Mouse (Mus musculus) liver, adult 2 months (tissue): ENCODE results near the gene Epb41l5. TPM values are rescaled to one million over a fixed set of nuclear protein-coding genes. Genes with fewer than 3 reads are reported as not detected.

Experiments used
- DNase-seq: peaks from one replicate; pipeline ENCODE4 v3.0.0-alpha.2; 2011; ENCODE audit warnings: low read depth, low spot score; ENCODE audit errors: extremely low read depth
- H3K27ac ChIP-seq: fragments of 200-500 bp; replicated peaks from 2 replicates; pipeline ENCODE4 v1.5.1; 2012; ENCODE audit warnings: low read depth, mild to moderate bottlenecking, control low read depth, inconsistent platforms, low read length; ENCODE audit not compliant: insufficient read depth
- H3K27me3 ChIP-seq: fragments of 200-500 bp; 2 replicates; pipeline ENCODE4 v1.6.1; 2012; ENCODE audit warnings: mild to moderate bottlenecking, moderate library complexity, low read length, inconsistent platforms; ENCODE audit not compliant: control insufficient read depth, insufficient read depth
- H3K36me3 ChIP-seq: fragments of 200-500 bp; 2 replicates; pipeline ENCODE4 v1.6.1; 2012; ENCODE audit warnings: low read length, inconsistent platforms; ENCODE audit not compliant: control insufficient read depth, insufficient read depth
- H3K4me1 ChIP-seq: fragments of 200-500 bp; 2 replicates; pipeline ENCODE4 v1.6.1; 2011; ENCODE audit warnings: low read length; ENCODE audit not compliant: control insufficient read depth, insufficient read depth
- H3K4me3 ChIP-seq: fragments of 200-500 bp; 2 replicates; pipeline ENCODE4 v1.5.1; 2011; ENCODE audit warnings: low read depth, mild to moderate bottlenecking, control low read depth, low read length, moderate library complexity; ENCODE audit not compliant: insufficient read depth
- H3K79me2 ChIP-seq: fragments of 200-500 bp; 2 replicates; pipeline ENCODE4 v1.6.1; 2012; ENCODE audit warnings: inconsistent platforms, mild to moderate bottlenecking, low read length, moderate library complexity; ENCODE audit not compliant: control insufficient read depth, insufficient read depth
- H3K9ac ChIP-seq: fragments of 200-500 bp; 2 replicates; pipeline ENCODE4 v1.6.1; 2012; ENCODE audit warnings: low read depth, mild to moderate bottlenecking, control low read depth, inconsistent platforms, low read length
- CTCF ChIP-seq: fragments of 200-500 bp; IDR thresholded peaks from 2 replicates; pipeline ENCODE4 v1.5.1; 2011; ENCODE audit warnings: low read depth, low read length, control low read depth
- POLR2A ChIP-seq: fragments of 200-500 bp; IDR thresholded peaks from 2 replicates; pipeline ENCODE4 v1.6.1; 2011; ENCODE audit warnings: low read length, control low read depth; ENCODE audit not compliant: insufficient read depth; ENCODE audit errors: extremely low read depth
- WGBS: fragments of 180-500 bp; shearing (Covaris S2); methylation state at CpG from one replicate; pipeline ENCODE4 v1.1.7; 2018; 5-methylcytosine and 5-hydroxymethylcytosine counted together
- polyA plus RNA-seq: library from polyadenylated mRNA; depleted of rRNA; stranded (reverse); fragments of >200 nt; gene quantifications from 2 replicates; pipeline ENCODE4 v1.2.3, GENCODE M21; 2012
- total RNA-seq: library from RNA; depleted of rRNA; stranded (reverse); fragments of >200 nt; gene quantifications from 2 replicates; pipeline ENCODE4 v1.2.3, GENCODE M21; 2014

The Epb41l5 gene
- total and polyA plus RNA-seq, 2 experiments: 18.8 to 38.0 TPM

DNA sequence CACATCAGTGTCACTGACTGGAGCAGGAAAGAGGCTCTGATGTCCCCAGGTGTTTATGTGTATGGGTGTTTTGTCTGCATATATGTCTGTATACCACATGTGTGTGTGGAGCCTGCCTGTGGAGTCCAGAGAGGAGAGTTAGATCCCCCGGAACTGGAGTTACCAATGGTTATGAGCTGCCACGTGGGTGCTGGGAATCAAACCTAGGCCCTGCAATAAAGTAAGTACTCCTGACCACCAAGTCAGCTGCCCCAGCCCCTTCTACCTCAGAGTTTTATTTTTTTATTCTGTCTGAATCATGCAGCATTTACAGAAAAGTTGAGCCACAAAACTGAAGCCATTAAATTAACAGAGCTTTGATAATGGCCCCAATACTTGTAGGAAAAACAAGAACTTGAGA lies 98.7 kb downstream of the Epb41l5 start:
- 94% methylated on average over 2 of the region's 2 CpGs for WGBS
- H3K27ac ChIP-seq: no peak overlapping the region
- H3K79me2 ChIP-seq: no peaks in the 10 kb centered on the region
- no peak overlapping the region for H3K9ac ChIP-seq
- no peak for DNase-seq
- H3K4me1 ChIP-seq: peaks cover 5% of the 10 kb centered on the region; the same call in 1 of the 2 replicates
- TF ChIP-seq POLR2A: no peak
- TF ChIP-seq CTCF: no peak
- H3K27me3 ChIP-seq: no peaks in the 10 kb centered on the region
- H3K4me3 ChIP-seq: no peak overlapping the region
- no peaks in the 10 kb centered on the region for H3K36me3 ChIP-seq

DNA sequence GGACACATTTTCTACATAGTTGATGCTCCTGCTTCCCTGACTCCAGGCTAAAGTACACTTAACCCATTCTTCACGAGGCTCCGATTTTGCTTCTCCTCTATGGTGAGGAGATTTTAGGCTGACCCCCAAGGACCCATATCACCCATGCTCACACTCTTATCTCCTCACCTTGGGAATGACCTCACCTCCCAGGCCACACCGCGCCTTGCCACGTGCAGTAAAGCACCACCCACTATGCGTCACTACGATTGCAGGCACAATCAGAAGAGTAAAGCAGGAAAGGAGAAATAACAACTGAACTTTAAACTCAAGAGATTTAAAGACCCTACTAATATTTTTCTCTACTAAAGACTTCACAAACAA lies 99.5 kb downstream of the Epb41l5 start:
- peaks cover 5% of the 10 kb centered on the region; the same call in 1 of the 2 replicates for H3K4me1 ChIP-seq
- no peak for DNase-seq
- H3K36me3 ChIP-seq: no peaks in the 10 kb centered on the region
- no peak overlapping the region for H3K4me3 ChIP-seq
- TF ChIP-seq CTCF (no peak), POLR2A (no peak)
- no peaks in the 10 kb centered on the region for H3K27me3 ChIP-seq
- no peak overlapping the region for H3K27ac ChIP-seq
- no peak overlapping the region for H3K9ac ChIP-seq
- no peaks in the 10 kb centered on the region for H3K79me2 ChIP-seq
- WGBS: 82% methylated on average over 7 of the region's 7 CpGs

DNA sequence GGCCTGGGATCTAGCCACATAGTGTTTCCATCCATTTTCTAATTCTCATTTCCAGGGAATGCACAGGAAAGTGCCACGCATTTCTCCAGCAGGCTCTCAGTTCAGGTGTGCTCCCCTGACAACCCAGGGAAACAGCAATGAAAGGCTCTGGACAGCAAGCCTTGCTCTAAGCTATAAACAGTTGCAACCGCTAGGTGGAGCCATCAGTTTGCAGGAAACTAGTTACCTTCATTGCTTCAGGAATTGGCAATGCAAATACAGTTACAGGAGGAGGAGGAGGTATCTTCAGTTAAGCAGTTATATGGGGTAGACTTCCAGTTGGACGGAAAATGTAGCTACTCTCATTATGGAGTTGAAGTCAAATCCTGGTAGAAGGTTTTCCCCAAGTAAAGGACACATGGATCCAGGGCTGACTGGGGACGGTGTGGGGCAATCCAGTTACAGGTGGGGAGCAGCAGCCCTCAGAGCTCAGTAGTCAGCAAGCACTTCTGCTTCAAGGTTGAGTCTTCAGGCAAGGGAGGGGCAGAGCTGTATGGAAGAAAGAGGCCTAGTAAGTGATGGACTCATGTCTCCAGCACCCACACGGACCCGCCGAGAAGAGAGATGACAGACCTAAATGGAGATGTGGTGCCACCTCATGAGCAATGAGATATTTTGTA lies 100.0 kb downstream of the Epb41l5 start:
- DNase-seq: peak; percentile 77
- no peak overlapping the region for H3K9ac ChIP-seq
- H3K36me3 ChIP-seq: no peaks in the 10 kb centered on the region
- H3K27me3 ChIP-seq: no peaks in the 10 kb centered on the region
- no peak overlapping the region for H3K27ac ChIP-seq
- WGBS: 62% methylated on average over 7 of the region's 7 CpGs
- H3K4me1 ChIP-seq: peaks cover 5% of the 10 kb centered on the region; the same call in 1 of the 2 replicates
- H3K79me2 ChIP-seq: no peaks in the 10 kb centered on the region
- H3K4me3 ChIP-seq: no peak overlapping the region
- TF ChIP-seq POLR2A (no peak), CTCF (peak; percentile 35)

DNA sequence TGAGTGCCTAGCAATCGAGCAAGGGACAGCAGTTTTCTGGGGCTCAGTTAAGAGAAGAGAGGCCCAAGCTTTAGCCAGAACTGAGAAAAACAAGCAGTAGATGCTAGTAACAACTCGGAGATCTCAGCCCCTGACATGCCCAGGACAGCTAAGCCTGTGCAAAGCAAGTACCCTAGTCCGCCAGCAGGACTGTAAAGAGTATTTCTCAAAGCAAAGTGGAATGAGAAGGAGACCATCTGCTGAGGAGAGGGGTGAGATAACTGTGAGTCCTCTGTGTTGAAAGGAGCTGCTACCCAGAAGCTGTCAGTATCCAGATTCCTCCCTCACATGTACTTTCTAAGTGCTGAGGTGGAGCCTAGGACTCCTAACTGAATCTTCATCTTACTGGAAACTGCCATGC lies 102.3 kb downstream of the Epb41l5 start:
- Histone ChIP-seq H3K4me3 (no peak overlapping the region), H3K4me1 (peaks cover under 1% of the 10 kb centered on the region; the same call in 1 of the 2 replicates), H3K27ac (no peak overlapping the region), H3K79me2 (no peaks in the 10 kb centered on the region), H3K36me3 (no peaks in the 10 kb centered on the region), H3K27me3 (no peaks in the 10 kb centered on the region), H3K9ac (no peak overlapping the region)
- no peak for DNase-seq
- 91% methylated on average over 3 of the region's 3 CpGs for WGBS
- TF ChIP-seq POLR2A (no peak), CTCF (no peak)

DNA sequence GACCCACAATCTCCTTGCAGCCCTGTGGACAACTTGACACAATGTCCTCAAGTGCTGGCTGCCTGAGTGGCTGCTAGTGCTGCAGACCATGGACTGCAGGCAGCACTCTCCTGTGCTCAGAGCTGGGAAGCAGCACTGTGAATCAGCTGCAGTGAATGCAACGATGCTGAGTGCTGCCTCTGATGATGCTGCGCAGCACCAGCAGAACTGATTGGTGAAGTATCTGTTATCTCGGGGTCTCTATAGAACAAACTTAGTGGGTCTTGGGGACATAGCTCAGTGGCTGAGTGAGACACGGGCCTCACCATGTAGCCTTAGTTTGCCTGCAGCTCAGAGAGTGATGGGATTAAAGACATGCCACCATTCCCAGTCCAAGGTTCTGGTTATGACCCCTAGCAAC lies 103.1 kb downstream of the Epb41l5 start:
- Histone ChIP-seq H3K27ac (no peak overlapping the region), H3K4me3 (no peak overlapping the region), H3K27me3 (no peaks in the 10 kb centered on the region), H3K4me1 (peaks cover 6% of the 10 kb centered on the region; the same call in 1 of the 2 replicates), H3K36me3 (no peaks in the 10 kb centered on the region), H3K79me2 (no peaks in the 10 kb centered on the region), H3K9ac (no peak overlapping the region)
- TF ChIP-seq POLR2A: no peak
- no peak for TF ChIP-seq CTCF
- DNase-seq: no peak
- 93% methylated on average over 4 of the region's 4 CpGs for WGBS

DNA sequence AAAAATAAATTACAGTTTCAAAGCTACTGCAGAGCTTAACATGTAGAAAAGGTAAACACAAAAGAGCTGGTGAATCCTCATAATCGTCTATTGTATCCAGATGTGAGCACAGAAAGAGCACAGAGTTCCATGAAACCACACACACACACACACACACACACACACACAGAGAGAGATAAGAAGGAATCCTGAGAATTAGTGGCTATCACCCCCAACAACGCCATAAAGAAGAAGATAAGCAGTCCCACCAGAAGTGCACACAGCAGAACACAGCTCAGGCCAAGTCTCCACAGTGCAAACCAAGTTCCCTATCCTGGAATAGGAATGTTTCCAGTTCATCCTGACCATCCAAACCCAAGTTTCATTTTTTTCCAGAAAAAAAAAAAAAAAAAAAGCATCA lies 103.6 kb downstream of the Epb41l5 start:
- no peak for DNase-seq
- WGBS: 70% methylated on average over 2 of the region's 2 CpGs
- Histone ChIP-seq H3K36me3 (no peaks in the 10 kb centered on the region), H3K9ac (no peak overlapping the region), H3K4me1 (peaks cover 6% of the 10 kb centered on the region; the same call in 1 of the 2 replicates), H3K4me3 (no peak overlapping the region), H3K27ac (no peak overlapping the region), H3K27me3 (no peaks in the 10 kb centered on the region), H3K79me2 (no peaks in the 10 kb centered on the region)
- no peak for TF ChIP-seq POLR2A
- TF ChIP-seq CTCF: no peak
